Mouse (Mus musculus): ENCODE results near the gene Scn2a. TPM values are rescaled to one million over a fixed set of nuclear protein-coding genes. Genes with fewer than 3 reads are reported as not detected.
A peak's percentile ranks its signal among the peaks of the same experiment; 100 is the strongest.

Gene Scn2a
- polyA plus RNA-seq (2014; fragmentation: Nextera tagmentation; extraction: Ambion mirVana): 20.6 and 28.6 TPM in 2 replicates

DNA sequence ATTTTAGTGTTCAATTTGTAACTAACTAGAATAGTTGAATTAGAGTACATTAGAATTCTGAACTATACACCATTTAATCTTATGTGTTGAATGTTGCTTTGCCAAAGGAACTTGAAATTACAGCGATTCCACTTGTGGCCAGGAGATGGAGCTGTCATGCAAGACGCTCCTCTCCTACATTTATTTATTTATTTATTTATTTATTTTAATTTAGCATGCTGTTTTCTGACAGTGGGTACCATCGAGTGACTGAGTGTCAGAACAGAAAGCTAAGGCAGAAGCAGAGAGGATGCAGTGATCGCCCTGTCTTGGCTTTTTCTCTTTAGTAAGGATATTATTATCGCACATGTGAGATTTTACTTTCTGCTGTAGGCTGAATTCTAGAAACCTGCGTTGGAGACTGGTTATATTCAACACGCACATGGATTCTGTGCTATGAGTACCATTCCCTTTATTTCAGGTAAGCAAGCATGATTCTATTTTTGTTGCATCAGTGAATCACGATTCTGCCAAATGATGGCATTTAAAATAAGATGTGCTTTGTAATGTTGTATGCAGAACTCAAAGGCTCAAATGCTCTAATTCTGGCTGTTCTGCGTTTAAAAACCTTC is at the start of gene Scn2a:
Gene Scn2a, plus strand, starts transcription at position 216 of the 611 bp plus-strand sequence.
- peak; percentile 76 for ATAC-seq
- H3K4me3 ChIP-seq (ENCODE audit: low read depth, low read length): peak within 1 kb of the TSS; percentile 18
- DNase-seq (ENCODE audit: low spot score): peak; percentile 86
- peak within 1 kb of the TSS; percentile 22; the same call in 1 of the 2 replicates for H3K9ac ChIP-seq (ENCODE audit: low read length)
- no peaks in the 10 kb centered on the region for H3K36me3 ChIP-seq (ENCODE audit: control insufficient read depth, insufficient read depth, low read length)
- peak within 1 kb of the TSS; percentile 15; the same call in 1 of the 2 replicates for H3K27ac ChIP-seq (ENCODE audit: low read depth, low read length)
- H3K9me3 ChIP-seq (replicated peaks; ENCODE audit: control insufficient read depth, low read length): no peaks in the 10 kb centered on the region
- peak within 1 kb of the TSS; percentile 20 for H3K4me2 ChIP-seq (ENCODE audit: low read length)
- no peaks in the 10 kb centered on the region for H3K4me1 ChIP-seq (ENCODE audit: control insufficient read depth, insufficient read depth, low read length)
- no peaks in the 10 kb centered on the region for H3K27me3 ChIP-seq (replicated peaks; ENCODE audit: control insufficient read depth, insufficient read depth, low read length)
- WGBS: 43% methylated on average over 9 of the region's 9 CpGs

DNA sequence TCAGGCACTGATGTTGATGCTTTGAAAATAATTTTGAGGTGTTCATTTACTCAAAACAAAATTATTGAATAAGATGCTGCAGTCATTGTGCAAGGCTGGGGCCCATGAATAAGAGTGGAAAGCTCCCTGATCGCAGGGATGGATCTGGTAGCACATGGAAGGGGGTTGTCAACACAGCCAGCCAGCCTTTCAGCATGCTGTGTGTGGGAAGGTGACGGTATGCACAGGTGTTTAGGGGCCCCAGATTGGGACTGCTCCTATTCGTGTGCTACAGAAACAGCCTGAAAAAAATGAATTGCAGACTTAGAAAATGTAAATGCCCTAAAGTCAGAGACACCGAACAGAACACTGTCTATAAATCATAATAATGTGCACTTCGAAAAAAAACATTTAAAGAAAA is 32.9 kb upstream of the Scn2a start:
- H3K27me3 ChIP-seq (replicated peaks; ENCODE audit: control insufficient read depth, insufficient read depth, low read length): no peaks in the 10 kb centered on the region
- DNase-seq (ENCODE audit: low spot score): no peak
- WGBS: 82% methylated on average over 5 of the region's 5 CpGs

DNA sequence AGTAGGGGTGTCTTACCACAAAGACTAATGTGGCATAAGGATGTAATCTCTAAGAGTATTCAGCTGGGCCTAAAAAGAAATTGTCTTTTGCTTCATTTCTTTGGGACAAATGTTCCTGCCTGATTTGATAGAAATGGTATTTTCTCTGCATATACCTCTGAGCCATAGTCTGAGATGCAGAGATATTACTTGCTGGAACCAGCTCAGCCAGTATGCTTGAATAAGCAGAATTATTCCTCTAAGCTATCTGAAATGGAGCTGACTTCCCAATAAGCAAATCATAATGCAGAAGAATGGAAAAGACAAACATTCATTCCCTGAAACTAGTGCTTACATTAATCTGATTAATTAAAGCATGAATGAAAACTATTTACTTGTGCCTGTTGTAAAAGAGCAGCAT is 12.8 kb upstream of the Scn2a start:
- Histone ChIP-seq H3K27me3 (replicated peaks; ENCODE audit: control insufficient read depth, insufficient read depth, low read length) (no peaks in the 10 kb centered on the region), H3K9ac (ENCODE audit: low read length) (no peak overlapping the region), H3K36me3 (ENCODE audit: control insufficient read depth, insufficient read depth, low read length) (no peaks in the 10 kb centered on the region), H3K4me1 (ENCODE audit: control insufficient read depth, insufficient read depth, low read length) (no peaks in the 10 kb centered on the region), H3K4me3 (ENCODE audit: low read depth, low read length) (no peak overlapping the region), H3K9me3 (replicated peaks; ENCODE audit: control insufficient read depth, low read length) (no peaks in the 10 kb centered on the region), H3K27ac (ENCODE audit: low read depth, low read length) (no peak overlapping the region), H3K4me2 (ENCODE audit: low read length) (no peak overlapping the region)
- DNase-seq (ENCODE audit: low spot score) (no peak), ATAC-seq (no peak)

More for the DNA sequence above, 32.9 kb upstream of the Scn2a start:
- Histone ChIP-seq H3K27ac (ENCODE audit: low read depth, low read length) (no peak overlapping the region), H3K4me3 (ENCODE audit: low read depth, low read length) (no peak overlapping the region), H3K9ac (ENCODE audit: low read length) (no peak overlapping the region), H3K36me3 (ENCODE audit: control insufficient read depth, insufficient read depth, low read length) (no peaks in the 10 kb centered on the region), H3K4me2 (ENCODE audit: low read length) (no peak overlapping the region), H3K9me3 (replicated peaks; ENCODE audit: control insufficient read depth, low read length) (no peaks in the 10 kb centered on the region), H3K4me1 (ENCODE audit: control insufficient read depth, insufficient read depth, low read length) (no peaks in the 10 kb centered on the region)
- ATAC-seq: no peak

DNA sequence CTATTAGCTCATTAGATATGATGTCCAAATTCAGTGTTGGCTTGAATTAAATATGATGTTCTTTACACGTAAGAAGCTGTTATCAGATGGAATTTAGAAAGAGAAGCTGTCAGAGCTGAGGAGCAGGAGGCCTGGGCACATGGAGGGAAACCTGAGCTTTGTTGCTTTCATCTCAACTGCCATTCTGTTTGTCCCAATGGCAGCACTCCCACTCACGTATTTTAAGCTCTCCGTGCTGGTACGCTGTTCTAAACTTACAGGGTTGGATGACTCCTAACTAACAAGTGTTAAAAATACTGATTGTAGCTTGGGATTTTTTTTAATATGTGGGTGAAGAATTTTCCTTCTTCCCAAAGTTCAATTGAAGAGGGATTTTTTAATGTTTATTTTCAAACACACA is 8.7 kb upstream of the Scn2a start:
- WGBS: 89% methylated on average over 4 of the region's 4 CpGs
- no peaks in the 10 kb centered on the region for H3K27me3 ChIP-seq (replicated peaks; ENCODE audit: control insufficient read depth, insufficient read depth, low read length)
- H3K4me1 ChIP-seq (ENCODE audit: control insufficient read depth, insufficient read depth, low read length): no peaks in the 10 kb centered on the region
- H3K9me3 ChIP-seq (replicated peaks; ENCODE audit: control insufficient read depth, low read length): no peaks in the 10 kb centered on the region
- H3K4me3 ChIP-seq (ENCODE audit: low read depth, low read length): no peak overlapping the region
- no peak overlapping the region for H3K27ac ChIP-seq (ENCODE audit: low read depth, low read length)
- H3K4me2 ChIP-seq (ENCODE audit: low read length): no peak overlapping the region
- no peak overlapping the region for H3K9ac ChIP-seq (ENCODE audit: low read length)
- DNase-seq (ENCODE audit: low spot score) (no peak), ATAC-seq (no peak)
- no peaks in the 10 kb centered on the region for H3K36me3 ChIP-seq (ENCODE audit: control insufficient read depth, insufficient read depth, low read length)

DNA sequence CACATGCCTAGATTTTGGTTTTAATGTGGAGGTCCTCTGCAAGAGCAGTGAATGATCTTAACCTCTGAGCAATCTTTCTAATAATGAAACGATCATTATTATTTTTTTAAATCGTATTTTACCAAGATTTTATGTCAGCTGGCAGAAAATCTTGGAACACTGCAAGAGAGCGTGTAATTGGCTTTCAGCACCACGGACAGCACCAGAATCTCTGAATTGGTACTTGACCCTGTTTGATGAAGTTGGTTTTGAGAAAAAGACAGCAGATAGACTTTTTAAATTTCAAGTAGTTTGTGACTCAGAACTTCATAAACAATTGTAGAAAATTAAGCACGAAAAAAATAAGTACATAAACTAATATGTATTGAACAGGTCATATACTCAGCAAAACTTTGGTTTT is 790 bp upstream of the Scn2a start:
- no peak overlapping the region for H3K4me2 ChIP-seq (ENCODE audit: low read length)
- peak; percentile 44 for DNase-seq (ENCODE audit: low spot score)
- no peaks in the 10 kb centered on the region for H3K36me3 ChIP-seq (ENCODE audit: control insufficient read depth, insufficient read depth, low read length)
- H3K4me3 ChIP-seq (ENCODE audit: low read depth, low read length): no peak overlapping the region
- no peaks in the 10 kb centered on the region for H3K4me1 ChIP-seq (ENCODE audit: control insufficient read depth, insufficient read depth, low read length)
- H3K27me3 ChIP-seq (replicated peaks; ENCODE audit: control insufficient read depth, insufficient read depth, low read length): no peaks in the 10 kb centered on the region
- WGBS: 24% methylated on average over 5 of the region's 5 CpGs
- no peak for ATAC-seq
- H3K9ac ChIP-seq (ENCODE audit: low read length): no peak overlapping the region
- H3K27ac ChIP-seq (ENCODE audit: low read depth, low read length): no peak overlapping the region
- no peaks in the 10 kb centered on the region for H3K9me3 ChIP-seq (replicated peaks; ENCODE audit: control insufficient read depth, low read length)

DNA sequence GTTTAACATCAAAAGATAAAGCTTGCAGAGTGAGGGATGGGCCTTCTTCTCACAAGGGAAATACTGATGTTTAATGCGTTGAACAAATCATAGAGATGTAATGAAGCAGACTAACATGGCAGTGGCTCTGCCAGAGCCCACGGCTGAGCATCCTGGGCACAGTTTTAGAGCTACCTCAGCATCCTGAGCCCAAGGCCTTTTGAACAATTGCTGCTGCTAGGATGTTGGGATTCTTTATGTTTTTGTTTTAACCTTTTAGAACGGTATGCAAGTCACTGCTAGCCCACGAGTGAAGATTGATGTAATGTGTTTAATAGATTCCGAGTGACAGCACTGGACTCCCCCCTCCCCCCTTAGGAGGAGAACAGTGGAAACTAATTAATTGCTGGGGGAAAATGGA is 683 bp downstream of the Scn2a start:
- 3% methylated on average over 5 of the region's 5 CpGs for WGBS
- Histone ChIP-seq H3K27me3 (replicated peaks; ENCODE audit: control insufficient read depth, insufficient read depth, low read length) (no peaks in the 10 kb centered on the region), H3K9ac (ENCODE audit: low read length) (peak overlapping the region; percentile 22; the same call in 1 of the 2 replicates), H3K4me1 (ENCODE audit: control insufficient read depth, insufficient read depth, low read length) (no peaks in the 10 kb centered on the region), H3K9me3 (replicated peaks; ENCODE audit: control insufficient read depth, low read length) (no peaks in the 10 kb centered on the region), H3K4me2 (ENCODE audit: low read length) (peak overlapping the region; percentile 20), H3K36me3 (ENCODE audit: control insufficient read depth, insufficient read depth, low read length) (no peaks in the 10 kb centered on the region), H3K27ac (ENCODE audit: low read depth, low read length) (peak overlapping the region; percentile 15; the same call in 1 of the 2 replicates), H3K4me3 (ENCODE audit: low read depth, low read length) (peak overlapping the region; percentile 18)
- ATAC-seq: peak; percentile 46
- peak; percentile 33 for DNase-seq (ENCODE audit: low spot score)

DNA sequence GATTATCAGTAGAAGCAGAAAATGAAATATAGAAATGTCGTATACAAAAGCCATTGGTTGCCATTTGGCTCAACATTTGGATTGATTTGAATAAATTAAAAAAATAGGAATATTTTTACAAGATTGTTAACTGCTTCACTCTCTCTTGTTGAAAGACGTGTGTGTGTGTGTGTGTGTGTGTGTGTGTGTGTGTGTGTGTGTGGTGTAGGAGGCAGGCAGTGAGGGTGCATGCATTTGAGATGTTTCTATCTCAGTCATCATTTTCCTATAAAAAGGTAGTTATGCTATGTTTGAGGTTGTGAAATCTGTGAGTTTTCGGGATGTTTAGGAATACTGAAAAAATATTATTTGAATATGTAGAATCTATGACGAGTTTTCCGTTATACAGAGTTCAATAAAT is 1.3 kb downstream of the Scn2a start:
- ATAC-seq (no peak), DNase-seq (ENCODE audit: low spot score) (no peak)
- Histone ChIP-seq H3K4me1 (ENCODE audit: control insufficient read depth, insufficient read depth, low read length) (no peaks in the 10 kb centered on the region), H3K27me3 (replicated peaks; ENCODE audit: control insufficient read depth, insufficient read depth, low read length) (no peaks in the 10 kb centered on the region), H3K9ac (ENCODE audit: low read length) (no peak overlapping the region), H3K4me2 (ENCODE audit: low read length) (peak overlapping the region; percentile 20; the same call in 1 of the 2 replicates), H3K9me3 (replicated peaks; ENCODE audit: control insufficient read depth, low read length) (no peaks in the 10 kb centered on the region), H3K36me3 (ENCODE audit: control insufficient read depth, insufficient read depth, low read length) (no peaks in the 10 kb centered on the region), H3K27ac (ENCODE audit: low read depth, low read length) (no peak overlapping the region), H3K4me3 (ENCODE audit: low read depth, low read length) (peak overlapping the region; percentile 18; the same call in 1 of the 2 replicates)
- 72% methylated on average over 5 of the region's 5 CpGs for WGBS

DNA sequence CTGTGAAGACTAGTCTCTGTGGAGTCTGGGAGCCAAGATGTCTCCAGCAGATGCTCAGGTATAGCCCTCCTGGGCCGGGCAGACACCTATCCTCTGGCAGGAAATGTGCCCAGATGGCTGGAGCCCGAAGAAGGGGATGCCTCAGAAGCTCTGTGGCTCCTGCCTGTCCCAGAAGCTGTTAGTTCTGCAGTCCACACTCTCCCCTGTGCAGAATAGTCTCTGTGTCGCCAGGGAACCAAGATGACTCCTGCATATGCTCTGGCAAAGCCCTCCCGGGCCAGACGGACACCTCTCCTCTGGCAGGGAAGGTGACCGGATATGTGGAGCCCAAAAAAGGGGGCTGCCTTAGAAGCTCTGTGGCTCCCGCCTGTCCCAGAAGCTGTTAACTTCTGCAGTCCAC is 32.1 kb downstream of the Scn2a start:
- no peak overlapping the region for H3K4me2 ChIP-seq (ENCODE audit: low read length)
- no peak overlapping the region for H3K27ac ChIP-seq (ENCODE audit: low read depth, low read length)
- H3K9me3 ChIP-seq (replicated peaks; ENCODE audit: control insufficient read depth, low read length): no peaks in the 10 kb centered on the region
- H3K36me3 ChIP-seq (ENCODE audit: control insufficient read depth, insufficient read depth, low read length): no peaks in the 10 kb centered on the region
- ATAC-seq (no peak), DNase-seq (ENCODE audit: low spot score) (no peak)
- 83% methylated on average over 7 of the region's 7 CpGs for WGBS
- no peaks in the 10 kb centered on the region for H3K27me3 ChIP-seq (replicated peaks; ENCODE audit: control insufficient read depth, insufficient read depth, low read length)
- H3K4me3 ChIP-seq (ENCODE audit: low read depth, low read length): no peak overlapping the region
- H3K4me1 ChIP-seq (ENCODE audit: control insufficient read depth, insufficient read depth, low read length): no peaks in the 10 kb centered on the region
- no peak overlapping the region for H3K9ac ChIP-seq (ENCODE audit: low read length)

DNA sequence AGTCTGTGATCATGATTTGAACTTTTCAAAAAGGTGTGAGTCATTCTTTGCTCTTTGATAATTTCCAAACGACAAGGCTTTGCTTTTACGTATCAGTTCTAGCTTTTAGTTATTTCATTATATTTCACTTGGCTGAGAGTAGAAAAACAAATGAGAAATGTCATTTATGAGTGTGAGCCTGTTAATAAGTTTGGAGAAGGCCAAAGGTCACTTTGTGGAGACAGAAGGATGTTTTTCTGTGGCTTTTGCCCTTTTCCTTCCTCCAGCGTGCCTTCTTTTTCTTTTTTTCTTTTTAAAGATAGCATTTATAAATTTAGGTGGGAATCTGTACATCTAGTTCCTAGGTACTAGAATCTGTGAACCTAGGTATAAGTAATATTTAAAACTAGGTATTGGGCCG is 36.5 kb downstream of the Scn2a start:
- Histone ChIP-seq H3K36me3 (ENCODE audit: control insufficient read depth, insufficient read depth, low read length) (no peaks in the 10 kb centered on the region), H3K27me3 (replicated peaks; ENCODE audit: control insufficient read depth, insufficient read depth, low read length) (no peaks in the 10 kb centered on the region), H3K27ac (ENCODE audit: low read depth, low read length) (no peak overlapping the region), H3K9ac (ENCODE audit: low read length) (no peak overlapping the region), H3K4me2 (ENCODE audit: low read length) (no peak overlapping the region), H3K4me1 (ENCODE audit: control insufficient read depth, insufficient read depth, low read length) (no peaks in the 10 kb centered on the region), H3K4me3 (ENCODE audit: low read depth, low read length) (no peak overlapping the region), H3K9me3 (replicated peaks; ENCODE audit: control insufficient read depth, low read length) (no peaks in the 10 kb centered on the region)
- ATAC-seq (no peak), DNase-seq (ENCODE audit: low spot score) (no peak)
- WGBS: 86% methylated on average over 4 of the region's 4 CpGs
